8 mouse cellular contexts compared by ENCODE assay signal in the genomic region with DNA sequence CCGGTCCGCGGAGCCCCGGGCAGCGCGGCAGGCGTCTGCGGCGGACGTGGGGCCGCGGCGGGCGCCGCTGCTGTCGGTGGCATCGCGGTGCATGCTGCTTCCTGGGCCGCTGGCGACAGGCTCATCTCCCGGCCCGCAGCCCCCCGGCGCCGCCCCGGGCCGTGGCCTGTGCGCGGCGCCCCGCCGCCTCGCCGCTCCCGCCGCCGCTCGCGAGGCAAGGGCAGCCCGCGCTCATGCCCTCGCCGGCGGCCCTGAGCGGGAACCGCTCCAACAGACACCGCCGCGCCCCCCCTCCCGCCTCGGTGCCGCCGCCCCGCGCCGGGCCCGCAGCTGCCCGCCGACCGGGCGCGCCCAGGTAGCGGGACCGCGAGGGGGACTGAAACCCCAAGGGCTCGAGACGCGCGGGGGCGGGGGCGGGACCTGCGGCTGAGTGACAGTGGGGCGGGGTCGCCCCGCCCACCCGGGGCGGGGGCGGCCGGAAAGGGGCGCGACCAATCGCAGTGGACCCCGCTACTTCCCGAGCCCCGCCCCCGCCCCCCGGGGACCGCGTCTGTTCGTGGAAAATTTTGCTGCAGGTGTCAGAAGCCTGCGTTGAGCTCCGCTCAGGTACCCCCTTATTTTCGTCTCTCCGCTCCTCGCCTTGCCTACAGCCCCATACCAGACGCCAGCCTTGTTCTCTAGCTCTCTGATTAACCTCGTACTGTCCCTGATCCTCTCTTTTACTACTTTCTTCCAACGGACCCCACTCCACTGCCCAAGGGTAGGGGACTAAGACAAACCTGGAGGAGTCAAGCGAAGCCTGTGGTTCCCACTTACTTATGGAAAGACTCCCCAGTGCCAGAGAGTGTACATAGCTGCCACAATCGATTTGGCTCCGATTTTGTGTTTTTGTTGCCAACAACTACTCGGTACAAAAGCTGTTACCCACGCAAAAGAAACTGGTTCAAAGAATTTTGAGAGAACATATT. TPM values are rescaled to one million over a fixed set of nuclear protein-coding genes. Genes with fewer than 3 reads are reported as not detected.
A peak's percentile ranks its signal among the peaks of the same experiment; 100 is the strongest.
DNase-seq lines count a peak whose midpoint lies in the region; ATAC-seq and TF ChIP-seq lines count a peak whose summit lies in the region.

Gene Snx25, minus strand, starts transcription at position 96 of the 968 bp plus-strand sequence.

- peak within 1 kb of the TSS; percentile 64 for H3K9ac ChIP-seq in embryonic facial prominence, embryonic 15.5 days
- H3K9ac ChIP-seq in kidney, embryonic 15.5 days: peak within 1 kb of the TSS; percentile 77
- H3K9ac ChIP-seq in liver, embryonic 12.5 days: peak within 1 kb of the TSS; percentile 86
- H3K9ac ChIP-seq in stomach, embryonic 14.5 days (replicated peaks; ENCODE audit: low read depth, low read length): peak within 1 kb of the TSS; percentile 69

- no peak within 1 kb of the TSS for H3K27ac ChIP-seq in bone marrow macrophage, adult 2 months (ENCODE audit: insufficient read depth, low read depth, low read length)
- 0 out of 2 replicates have a peak within 1 kb of the TSS, but pooled peaks have one; percentile 25 for H3K27ac ChIP-seq in embryonic facial prominence, embryonic 15.5 days (replicated peaks)
- H3K27ac ChIP-seq in heart, embryonic 10.5 days: peak within 1 kb of the TSS; percentile 90
- peak within 1 kb of the TSS; percentile 51; the same call in 1 of the 2 replicates for H3K27ac ChIP-seq in kidney, embryonic 15.5 days
- H3K27ac ChIP-seq in liver, embryonic 12.5 days: peak within 1 kb of the TSS; percentile 70
- H3K27ac ChIP-seq in stomach, embryonic 14.5 days (ENCODE audit: low read length): no peak within 1 kb of the TSS

- H3K36me3 ChIP-seq in embryonic facial prominence, embryonic 15.5 days: no peaks in the 10 kb centered on the region
- H3K36me3 ChIP-seq in heart, embryonic 10.5 days: no peaks in the 10 kb centered on the region
- no peaks in the 10 kb centered on the region for H3K36me3 ChIP-seq in kidney, embryonic 15.5 days
- no peaks in the 10 kb centered on the region for H3K36me3 ChIP-seq in liver, embryonic 12.5 days
- H3K36me3 ChIP-seq in stomach, embryonic 14.5 days (ENCODE audit: control insufficient read depth, insufficient read depth, low read length): no peaks in the 10 kb centered on the region

- 0 out of 2 replicates have a peak, but pooled peaks cover 3% of the 10 kb centered on the region for H3K27me3 ChIP-seq in embryonic facial prominence, embryonic 15.5 days
- peaks cover 12% of the 10 kb centered on the region; the same call in 1 of the 2 replicates for H3K27me3 ChIP-seq in heart, embryonic 10.5 days (ENCODE audit: insufficient read depth, poor library complexity, severe bottlenecking)
- peaks cover 14% of the 10 kb centered on the region; the same call in 1 of the 2 replicates for H3K27me3 ChIP-seq in kidney, embryonic 15.5 days
- H3K27me3 ChIP-seq in liver, embryonic 12.5 days (replicated peaks): peaks cover 12% of the 10 kb centered on the region; the same call in 1 of the 2 replicates
- H3K27me3 ChIP-seq in stomach, embryonic 14.5 days (ENCODE audit: control insufficient read depth, insufficient read depth, low read length): peaks cover 3% of the 10 kb centered on the region; the same call in 1 of the 2 replicates

- ATAC-seq in embryonic facial prominence, embryonic 15.5 days (ENCODE audit: insufficient number of reproducible peaks, low FRiP score, low TSS enrichment, low read depth): peak; percentile 90
- ATAC-seq in kidney, embryonic 15.5 days (replicated peaks; ENCODE audit: low FRiP score): peak; percentile 89
- ATAC-seq in liver, embryonic 12.5 days: peak; percentile 88
- peak; percentile 85 for ATAC-seq in stomach, embryonic 14.5 days (ENCODE audit: insufficient number of reproducible peaks, insufficient read depth, low FRiP score, low read depth)

- H3K4me2 ChIP-seq in embryonic facial prominence, embryonic 15.5 days (replicated peaks): peak within 1 kb of the TSS; percentile 92
- H3K4me2 ChIP-seq in kidney, embryonic 15.5 days: peak within 1 kb of the TSS; percentile 96
- H3K4me2 ChIP-seq in liver, embryonic 12.5 days: peak within 1 kb of the TSS; percentile 100
- peak within 1 kb of the TSS; percentile 94 for H3K4me2 ChIP-seq in stomach, embryonic 14.5 days (replicated peaks; ENCODE audit: low read depth, low read length)

- H3K9me3 ChIP-seq in embryonic facial prominence, embryonic 15.5 days (replicated peaks): no peaks in the 10 kb centered on the region
- no peaks in the 10 kb centered on the region for H3K9me3 ChIP-seq in heart, embryonic 10.5 days
- no peaks in the 10 kb centered on the region for H3K9me3 ChIP-seq in kidney, embryonic 15.5 days (replicated peaks)
- no peaks in the 10 kb centered on the region for H3K9me3 ChIP-seq in liver, embryonic 12.5 days (replicated peaks)
- H3K9me3 ChIP-seq in stomach, embryonic 14.5 days (ENCODE audit: control insufficient read depth, low read depth, low read length): no peaks in the 10 kb centered on the region

- TF ChIP-seq POLR2A in bone marrow macrophage, adult 2 months (IDR thresholded peaks at IDR 0.05; ENCODE audit: borderline replicate concordance, low read depth, low read length): no peak

- peak; percentile 94 for DNase-seq in B cell, adult 2 months
- DNase-seq in heart, embryonic 10.5 days (ENCODE audit: low spot score): peak; percentile 93
- DNase-seq in natural killer cell, adult 2 months (ENCODE audit: low spot score in 2 of 2): peak; percentile 64 to 86

- H3K4me3 ChIP-seq in bone marrow macrophage, adult 2 months (ENCODE audit: insufficient read depth, low read length): peak within 1 kb of the TSS; percentile 94
- H3K4me3 ChIP-seq in embryonic facial prominence, embryonic 15.5 days (replicated peaks): peak within 1 kb of the TSS; percentile 67
- H3K4me3 ChIP-seq in heart, embryonic 10.5 days: peak within 1 kb of the TSS; percentile 90
- H3K4me3 ChIP-seq in kidney, embryonic 15.5 days (replicated peaks): peak within 1 kb of the TSS; percentile 84
- peak within 1 kb of the TSS; percentile 86 for H3K4me3 ChIP-seq in liver, embryonic 12.5 days
- peak within 1 kb of the TSS; percentile 76 for H3K4me3 ChIP-seq in stomach, embryonic 14.5 days (ENCODE audit: low read depth, low read length)

- no peak for TF ChIP-seq CTCF in bone marrow macrophage, adult 2 months (IDR thresholded peaks at IDR 0.05; ENCODE audit: low read depth, low read length)

- WGBS in embryonic facial prominence, embryonic 15.5 days: 2% methylated on average over 72 of the region's 103 CpGs
- 7% methylated on average over 79 of the region's 103 CpGs for WGBS in heart, embryonic 10.5 days
- 3% methylated on average over 71 of the region's 103 CpGs for WGBS in kidney, embryonic 15.5 days
- 3% methylated on average over 77 of the region's 103 CpGs for WGBS in liver, embryonic 12.5 days (ENCODE audit: insufficient replicate concordance)
- 4% methylated on average over 47 of the region's 103 CpGs for WGBS in stomach, embryonic 14.5 days

- peaks cover 7% of the 10 kb centered on the region; the same call in 1 of the 2 replicates for H3K4me1 ChIP-seq in bone marrow macrophage, adult 2 months (ENCODE audit: control insufficient read depth, insufficient read depth, low read length)
- peaks cover 12% of the 10 kb centered on the region for H3K4me1 ChIP-seq in embryonic facial prominence, embryonic 15.5 days
- peaks cover 21% of the 10 kb centered on the region for H3K4me1 ChIP-seq in heart, embryonic 10.5 days
- peaks cover 15% of the 10 kb centered on the region for H3K4me1 ChIP-seq in kidney, embryonic 15.5 days
- peaks cover 34% of the 10 kb centered on the region for H3K4me1 ChIP-seq in liver, embryonic 12.5 days
- 0 out of 2 replicates have a peak, but pooled peaks cover 4% of the 10 kb centered on the region for H3K4me1 ChIP-seq in stomach, embryonic 14.5 days (ENCODE audit: control insufficient read depth, insufficient read depth, low read length)

RNA-seq across cellular contexts. Expression of gene Snx25, which starts in this region (rescaled TPM):
- polyA plus RNA-seq in bone marrow macrophage, adult 2 months (2012; ENCODE audit: insufficient read depth, insufficient read length, missing spikeins): 10.8 and 12.3 TPM in 2 replicates
- polyA plus RNA-seq in embryonic facial prominence, embryonic 15.5 days (2015; fragmentation: Nextera tagmentation; extraction: Ambion mirVana): 5.2 and 6.7 TPM in 2 replicates
- 2.3 and 3.7 TPM in 2 replicates for polyA plus RNA-seq in heart, embryonic 10.5 days (2016; fragmentation: Nextera tagmentation; extraction: Ambion mirVana)
- polyA plus RNA-seq in kidney, embryonic 15.5 days (2015; fragmentation: Nextera tagmentation; extraction: Ambion mirVana): 5.1 and 6.3 TPM in 2 replicates
- 5.7 and 6.2 TPM in 2 replicates for polyA plus RNA-seq in liver, embryonic 12.5 days (2016; fragmentation: Nextera tagmentation; extraction: Ambion mirVana)
- 8.8 and 9.0 TPM in 2 replicates for polyA plus RNA-seq in stomach, embryonic 14.5 days (2014; fragmentation: Nextera tagmentation; extraction: Ambion mirVana)

Comparison
In these comparisons a context has a peak if more than half of its experiments do, and no peak if none do; other contexts are left out.
1. H3K27ac ChIP-seq: peak in embryonic facial prominence, embryonic 15.5 days (single experiment), heart, embryonic 10.5 days (single experiment), kidney, embryonic 15.5 days (single experiment) and liver, embryonic 12.5 days (single experiment); none in bone marrow macrophage, adult 2 months (single experiment) and stomach, embryonic 14.5 days (single experiment).
2. Peak in every context shown above with its lines, with median percentiles within 50 percentile points of each other: DNase-seq, H3K4me3 ChIP-seq, ATAC-seq, H3K4me2 ChIP-seq and H3K9ac ChIP-seq.